Mouse (Mus musculus) MEL (cell line): ENCODE measurements around the gene Dlg1.

ENCODE experiments used
- CHD2 ChIP-seq: IDR thresholded peaks from 2 replicates; pipeline ENCODE4 v1.6.1; 2011; ENCODE audit warnings: low read length, improper control_type of control experiment
- CTCF ChIP-seq, 3 experiments: IDR thresholded peaks in 2 of 3; conservative IDR thresholded peaks in 1 of 3; 2 replicates each; pipeline ENCODE4 v1.5.1; 2011 to 2012; ENCODE audit warnings: low read length in 3 of 3, low read depth in 2 of 3, mild to moderate bottlenecking in 2 of 3, improper control_type of control experiment in 1 of 3, inconsistent platforms in 1 of 3, mixed read lengths in 1 of 3, moderate library complexity in 1 of 3; ENCODE audit not compliant: control insufficient read depth in 1 of 3, insufficient read depth in 1 of 3, poor library complexity in 1 of 3, severe bottlenecking in 1 of 3
- JUND ChIP-seq: IDR thresholded peaks from 2 replicates; pipeline ENCODE4 v1.6.1; 2011; ENCODE audit warnings: low read depth, mild to moderate bottlenecking, improper control_type of control experiment, low read length
- MAZ ChIP-seq: IDR thresholded peaks from 2 replicates; pipeline ENCODE4 v1.6.1; 2012; ENCODE audit warnings: low read depth, mild to moderate bottlenecking, inconsistent platforms, low read length, improper control_type of control experiment
- MXI1 ChIP-seq: IDR thresholded peaks from 2 replicates; pipeline ENCODE4 v1.6.1; 2011; ENCODE audit warnings: mild to moderate bottlenecking, low read depth, low read length, improper control_type of control experiment
- POLR2A ChIP-seq, 2 experiments: IDR thresholded peaks; 2 replicates each; pipeline ENCODE4 v1.6.1; 2011 to 2012; ENCODE audit warnings: low read length in 2 of 2, mild to moderate bottlenecking in 2 of 2, control low read depth in 1 of 2, improper control_type of control experiment in 1 of 2, low read depth in 1 of 2, moderate library complexity in 1 of 2; ENCODE audit not compliant: control insufficient read depth in 1 of 2, insufficient read depth in 1 of 2, poor library complexity in 1 of 2
- ZKSCAN1 ChIP-seq: IDR thresholded peaks from 2 replicates; pipeline ENCODE4 v1.6.1; 2012; ENCODE audit warnings: low read depth, mild to moderate bottlenecking, inconsistent platforms, low read length, improper control_type of control experiment, moderate library complexity

DNA sequence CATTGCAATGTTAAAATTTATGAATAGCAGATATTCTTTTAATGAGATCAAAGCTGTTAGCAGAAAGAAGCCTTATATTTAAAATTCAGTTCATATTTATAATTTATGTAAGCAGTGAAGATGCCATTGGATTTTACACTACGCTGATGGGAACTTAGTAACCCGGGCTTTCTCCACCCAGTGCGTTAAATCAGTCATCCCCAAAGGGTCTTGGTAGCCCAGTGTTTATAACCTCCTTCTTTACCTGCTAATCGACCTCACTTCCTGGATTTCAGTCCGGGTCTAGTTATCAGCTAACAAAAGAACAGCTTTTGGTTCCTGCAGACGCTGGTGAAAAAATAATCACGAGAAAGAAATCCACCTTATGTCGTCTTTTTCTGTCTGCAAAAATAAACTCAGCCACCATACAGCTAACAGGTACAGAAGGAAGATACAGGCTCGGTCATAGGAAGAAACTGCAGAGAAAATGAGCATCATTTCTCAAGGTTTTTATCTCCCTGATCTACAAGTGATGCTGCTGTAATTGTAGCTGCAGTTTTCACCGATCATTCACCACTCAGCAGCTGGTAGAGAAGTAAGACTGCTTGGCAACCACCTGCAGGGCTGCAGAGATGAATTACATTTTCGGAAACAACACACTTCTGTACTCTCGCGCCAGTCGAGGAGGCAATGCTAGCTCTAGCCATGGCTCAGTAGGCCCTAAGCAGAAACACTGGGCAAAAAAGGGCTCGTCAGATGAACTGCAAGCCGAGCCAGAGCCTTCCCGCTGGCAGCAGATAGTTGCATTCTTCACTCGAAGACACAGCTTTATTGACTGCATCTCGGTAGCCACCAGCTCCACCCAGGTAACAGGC is 91.2 kb downstream of the Dlg1 start:
- no peak for TF ChIP-seq CHD2
- TF ChIP-seq ZKSCAN1, result no peak
- TF ChIP-seq POLR2A (IDR thresholded peaks at IDR 0.05; ENCODE audit: control insufficient read depth in 1 of 2, insufficient read depth in 1 of 2, low read depth in 1 of 2, low read length in 2 of 2, poor library complexity in 1 of 2), result no peak
- no peak for TF ChIP-seq MAZ
- no peak for TF ChIP-seq MXI1
- no peak for TF ChIP-seq JUND
- no peak for TF ChIP-seq CTCF (IDR thresholded peaks at IDR 0.05 in 2 of 3, conservative IDR thresholded peaks at IDR 0.05 in 1 of 3; ENCODE audit: control insufficient read depth in 1 of 3, insufficient read depth in 1 of 3, low read depth in 2 of 3, low read length in 3 of 3, poor library complexity in 1 of 3, severe bottlenecking in 1 of 3)
